Mouse (Mus musculus) urinary bladder, adult 18-20 months (tissue): Measurements from ENCODE around the gene Mrpl33.

Experiments
- DNase-seq, 2 experiments: peaks; one replicate each; pipeline ENCODE4 v3.0.0; 2022; ENCODE audit warnings: low spot score in 2 of 2, mixed read lengths in 2 of 2

Mrpl33 gene

DNA sequence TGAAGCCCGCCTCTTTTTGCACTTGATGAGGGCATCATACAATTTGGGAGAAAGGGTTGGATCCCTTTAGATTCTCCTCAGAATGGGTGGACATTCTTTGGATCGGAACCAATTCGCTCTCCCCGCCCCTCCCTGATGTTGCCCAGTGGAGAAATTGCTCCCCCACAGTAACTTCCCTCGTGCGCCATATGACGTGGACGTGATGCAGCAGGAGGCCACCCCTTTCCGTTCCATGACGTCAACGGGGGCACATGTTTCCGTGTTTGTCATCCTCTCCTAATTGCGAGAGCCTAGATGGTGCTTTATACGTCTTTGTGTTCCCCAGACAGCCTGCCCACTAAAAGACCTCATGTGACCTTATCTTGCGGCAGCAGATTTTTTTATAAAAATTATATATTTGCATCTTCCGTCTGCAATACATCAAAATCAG is 101.6 kb downstream of the Mrpl33 start:
- peak; percentile 66 to 82 for DNase-seq

DNA sequence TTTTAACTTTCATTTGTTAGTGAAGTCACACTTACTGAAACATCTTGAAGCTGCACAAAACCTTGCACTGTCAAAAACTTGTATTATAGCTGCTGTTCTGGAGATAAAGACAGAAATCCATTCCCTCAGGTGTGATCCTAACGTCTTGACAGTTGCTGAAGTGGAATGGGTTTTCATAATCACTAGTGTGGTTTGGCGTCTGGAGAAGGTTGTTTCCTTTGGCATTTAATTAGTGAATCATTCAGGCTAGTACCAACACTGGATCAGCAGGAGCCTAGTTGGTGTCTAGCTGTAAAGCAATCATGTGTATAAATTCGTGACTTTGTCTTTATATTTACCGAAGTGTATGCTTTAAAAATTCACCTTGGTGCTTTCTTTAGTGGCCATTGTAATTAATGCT is 102.2 kb downstream of the Mrpl33 start:
- no peak for DNase-seq

DNA sequence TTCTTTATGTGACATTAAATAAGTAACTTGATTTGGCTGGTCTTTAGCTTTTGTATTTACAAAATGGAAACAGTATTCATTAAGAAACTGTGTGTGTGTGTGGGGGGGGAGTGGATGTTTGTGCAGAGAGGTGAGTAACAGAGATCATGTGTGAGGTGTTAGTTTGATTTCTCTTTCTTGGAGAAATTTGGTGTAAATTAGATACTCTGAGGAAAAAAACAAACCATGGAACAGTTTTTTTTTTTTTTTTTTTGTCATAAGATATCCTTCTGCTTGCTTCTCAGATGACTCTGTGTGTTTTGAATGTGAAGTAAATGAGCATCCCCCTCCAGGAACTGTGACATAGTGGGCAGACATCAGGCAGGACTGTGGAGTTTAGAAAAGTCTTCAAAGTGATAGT is 102.7 kb downstream of the Mrpl33 start:
- DNase-seq: no peak

DNA sequence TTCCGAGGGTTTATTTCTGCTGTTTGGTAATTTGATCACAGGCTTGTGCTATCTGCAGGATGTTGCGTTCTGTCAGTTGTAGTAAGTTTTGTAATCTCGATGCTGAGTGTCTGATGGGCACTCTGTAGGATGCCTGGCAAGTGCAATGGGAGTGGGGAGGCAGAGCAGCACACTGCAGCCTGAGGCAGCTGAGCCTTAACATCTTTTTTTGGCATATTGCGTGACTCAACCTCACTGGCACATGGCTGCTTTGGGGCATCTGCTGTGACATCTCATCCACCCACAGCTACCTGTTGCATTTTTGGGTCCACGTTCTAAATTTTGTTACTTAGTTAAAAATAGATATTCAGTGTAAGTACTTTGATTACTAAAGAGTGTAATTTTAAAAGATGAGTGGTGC is 108.2 kb downstream of the Mrpl33 start:
- DNase-seq: no peak

DNA sequence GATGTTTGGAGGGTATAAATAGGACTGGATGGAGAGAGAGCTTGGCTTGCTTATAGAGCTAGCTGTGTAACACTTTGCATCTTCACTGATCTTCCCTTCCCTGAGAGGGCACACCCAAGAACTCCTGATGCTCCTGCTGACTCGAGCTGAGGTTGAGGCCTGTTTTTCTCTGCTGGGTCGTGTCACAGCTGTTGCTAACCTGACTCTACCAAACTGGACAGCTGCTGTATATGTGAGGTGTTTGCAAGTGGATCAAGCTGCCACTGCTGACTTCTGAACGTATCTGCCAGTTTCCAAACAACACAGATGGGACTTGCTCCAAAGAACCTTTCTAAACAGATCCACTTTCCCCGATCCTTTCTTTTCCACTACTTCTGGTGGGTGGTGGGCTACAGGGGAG is 110.1 kb downstream of the Mrpl33 start:
- no peak for DNase-seq

DNA sequence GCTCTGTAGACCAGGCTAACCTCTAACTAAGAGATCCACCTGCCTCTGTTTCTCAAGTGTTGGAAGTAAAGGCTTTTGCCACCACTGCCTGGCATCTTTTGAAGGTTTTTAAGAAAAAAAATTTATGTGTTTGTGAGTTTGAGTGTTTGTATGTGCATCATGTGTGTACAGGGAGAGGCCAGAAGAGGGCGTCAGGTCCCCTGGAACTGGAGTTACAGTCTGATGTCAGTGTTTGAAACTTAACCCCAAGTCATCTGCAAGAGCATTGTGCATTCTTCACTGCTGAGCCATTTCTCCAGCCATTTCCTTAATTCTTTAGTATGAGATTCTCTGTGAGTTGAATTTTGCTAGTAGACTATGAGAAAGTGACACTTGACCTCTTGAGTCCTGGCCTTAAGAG is 112.7 kb downstream of the Mrpl33 start:
- DNase-seq: no peak

- DNase-seq: no peak
These were observed 116.6 kb downstream of the Mrpl33 start for GRCm38 (mm10) chr5:31713280-31713711.

- no peak for DNase-seq
These were observed 117.1 kb downstream of the Mrpl33 start for GRCm38 (mm10) chr5:31713841-31714264.
